Mouse (Mus musculus) frontal cortex, postnatal 10 days (tissue): Measurements from ENCODE around the gene Tenm3.

ENCODE experiments used
- DNase-seq, 2 experiments: peaks; one replicate each; pipeline ENCODE4 v3.0.0; 2022; ENCODE audit warnings: low spot score in 2 of 2, mixed read lengths in 1 of 2

Tenm3 gene

GRCm38 (mm10) chr8:48809104-48809503, 34.6 kb downstream of the Tenm3 start:
- no peak for DNase-seq

DNA sequence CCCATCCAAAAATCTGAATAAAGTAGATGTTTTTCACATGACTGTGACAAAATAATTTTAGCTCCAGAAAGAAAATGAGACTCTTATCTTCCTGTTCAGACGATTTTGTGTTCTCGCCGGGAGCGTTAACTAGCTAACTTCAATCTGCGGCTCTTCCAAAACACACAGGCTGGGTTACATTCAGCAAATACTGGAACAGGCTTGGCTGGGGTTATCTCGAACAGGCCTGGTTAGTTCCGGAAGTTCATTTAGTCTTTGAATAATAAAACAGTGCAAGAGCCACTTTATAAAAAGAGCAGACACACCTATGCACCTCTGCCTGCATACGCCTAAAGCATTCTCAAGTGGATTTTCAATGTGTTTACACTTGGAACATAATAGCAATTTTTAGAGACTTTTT, 40.7 kb downstream of the Tenm3 start:
- no peak for DNase-seq

GRCm38 (mm10) chr8:48802231-48802630, 41.5 kb downstream of the Tenm3 start:
- DNase-seq, result no peak

GRCm38 (mm10) chr8:48797955-48798359, 45.8 kb downstream of the Tenm3 start:
- no peak for DNase-seq

GRCm38 (mm10) chr8:48794285-48794684, 49.5 kb downstream of the Tenm3 start:
- no peak for DNase-seq

DNA sequence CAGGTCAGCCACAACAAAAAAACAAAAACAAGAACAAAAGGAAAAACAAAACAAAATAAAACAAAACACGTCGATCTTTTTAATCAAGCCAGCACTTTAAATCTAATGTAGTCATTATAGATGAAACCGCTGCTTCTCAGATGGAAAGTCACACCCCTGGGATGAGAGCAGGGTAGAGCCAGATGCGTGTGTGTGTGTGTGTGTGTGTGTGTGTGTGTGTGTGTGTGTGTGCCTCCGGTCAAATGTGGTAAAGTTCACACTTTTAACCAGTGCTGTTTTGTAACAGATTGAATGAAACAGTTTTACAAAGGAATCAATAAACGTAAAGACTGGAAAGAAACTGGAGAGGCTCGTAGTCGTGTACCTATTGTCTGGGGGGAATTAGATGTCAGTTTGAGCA, 50.0 kb downstream of the Tenm3 start:
- no peak for DNase-seq

- DNase-seq, result no peak
These were observed 51.0 kb downstream of the Tenm3 start for GRCm38 (mm10) chr8:48792587-48793326.

- DNase-seq, result no peak
These were observed 60.4 kb downstream of the Tenm3 start for GRCm38 (mm10) chr8:48783308-48783707.

GRCm38 (mm10) chr8:48780628-48781027, 63.1 kb downstream of the Tenm3 start:
- no peak for DNase-seq

- DNase-seq, result no peak
These were observed 64.6 kb downstream of the Tenm3 start for GRCm38 (mm10) chr8:48779194-48779593.

- DNase-seq, result no peak
These were observed 67.7 kb downstream of the Tenm3 start for GRCm38 (mm10) chr8:48776081-48776480.

DNA sequence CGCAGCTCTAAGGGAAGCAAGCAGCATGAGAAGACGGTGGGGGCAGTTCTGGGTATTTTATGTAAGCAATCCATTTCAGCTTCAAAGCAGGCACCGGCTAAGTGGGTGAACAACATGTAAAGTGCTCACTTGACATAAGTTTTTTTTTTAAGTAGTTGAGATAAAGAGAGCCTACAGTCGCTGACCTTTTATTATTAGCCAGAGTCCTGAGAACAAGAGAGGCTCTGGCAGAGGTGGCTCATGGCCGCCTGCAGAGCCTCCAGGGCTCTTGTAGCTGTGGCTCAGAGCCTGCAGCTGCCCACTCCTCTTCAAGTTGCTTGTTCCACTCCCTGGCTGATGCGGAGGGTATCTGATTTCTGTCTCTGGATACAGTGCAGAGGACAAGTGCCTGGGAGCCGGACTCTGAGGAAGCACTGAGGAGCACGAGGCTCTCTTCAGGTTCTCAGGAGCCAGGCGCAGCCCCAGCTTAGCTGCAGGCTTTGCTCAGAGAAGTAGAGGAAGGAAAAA, 68.2 kb downstream of the Tenm3 start:
- DNase-seq, result no peak

DNA sequence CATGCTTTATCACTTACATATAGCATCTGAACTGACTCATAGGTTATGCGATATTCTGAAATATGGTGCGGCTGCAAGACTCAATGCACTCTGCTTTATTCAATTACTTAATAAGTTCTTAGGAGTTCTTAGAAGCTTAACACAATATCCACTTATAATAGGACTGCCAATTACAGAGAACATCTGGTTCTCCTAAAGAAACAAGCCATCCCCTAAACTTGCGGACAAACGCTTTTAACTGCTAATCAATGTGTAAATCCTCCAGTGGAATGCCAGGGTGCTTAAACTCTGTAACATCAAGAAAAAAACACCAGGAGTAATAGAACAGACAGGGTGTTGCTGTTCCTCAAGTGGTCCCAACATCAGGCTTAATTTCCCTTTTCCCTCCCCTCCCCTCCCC, 68.9 kb downstream of the Tenm3 start:
- DNase-seq, result no peak

DNA sequence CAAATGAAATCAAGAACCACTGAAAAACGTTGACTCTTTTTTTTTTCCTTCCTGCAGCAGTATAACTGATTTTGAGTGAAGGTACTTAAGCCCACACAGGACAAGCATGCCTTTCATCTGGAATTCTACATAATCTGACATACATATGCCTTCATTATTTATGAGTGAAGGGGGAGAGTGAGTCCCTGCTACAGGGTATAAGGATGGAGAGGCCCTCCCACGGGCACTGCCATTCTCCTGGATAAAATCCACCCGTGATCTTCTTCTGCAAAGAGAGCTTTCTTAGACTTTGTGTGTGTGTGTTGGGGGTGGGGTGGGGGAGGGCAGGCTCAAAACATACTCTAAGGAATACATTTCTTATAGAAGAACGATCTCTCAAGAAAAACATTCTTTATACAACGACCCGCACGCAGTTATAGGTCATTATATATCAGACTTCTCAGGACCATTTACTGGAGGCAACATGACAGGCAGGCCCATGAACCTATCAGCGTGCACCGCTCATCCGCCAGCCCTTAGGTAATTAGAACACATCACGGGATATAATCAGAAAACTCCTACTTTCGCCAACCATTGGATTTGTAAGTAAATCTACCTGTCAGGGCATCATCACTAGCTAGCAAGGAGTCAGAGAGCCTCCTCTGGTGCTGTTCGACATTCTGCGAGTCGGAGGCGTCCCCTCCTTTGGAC, 77.1 kb downstream of the Tenm3 start:
- DNase-seq, result no peak

GRCm38 (mm10) chr8:48765212-48765611, 78.5 kb downstream of the Tenm3 start:
- DNase-seq, result no peak

- DNase-seq, result no peak
These were observed 79.7 kb downstream of the Tenm3 start for GRCm38 (mm10) chr8:48764011-48764410.

- no peak for DNase-seq
These were observed 86.9 kb downstream of the Tenm3 start for GRCm38 (mm10) chr8:48756874-48757273.

DNA sequence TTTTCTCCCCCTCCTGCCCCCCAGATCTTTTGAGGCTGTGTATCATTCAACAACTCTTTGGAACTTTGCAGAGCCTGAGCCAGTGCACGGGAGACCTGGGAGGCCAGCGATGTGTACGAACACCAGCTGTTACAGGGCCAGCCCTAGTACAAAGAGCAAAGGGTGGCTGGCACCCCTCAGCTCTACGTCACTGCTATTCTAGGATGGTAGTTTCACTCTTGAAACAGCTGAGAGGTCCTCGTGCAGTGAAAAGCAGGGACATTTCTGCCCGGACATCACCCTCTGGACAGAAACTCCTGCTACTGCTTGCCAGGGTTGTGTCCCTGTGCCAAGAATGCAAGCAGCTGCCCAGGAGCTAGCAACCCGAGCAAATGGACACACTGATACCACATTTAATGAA, 88.3 kb downstream of the Tenm3 start:
- no peak for DNase-seq

GRCm38 (mm10) chr8:48754959-48755358, 88.8 kb downstream of the Tenm3 start:
- no peak for DNase-seq

GRCm38 (mm10) chr8:48751965-48752364, 91.8 kb downstream of the Tenm3 start:
- no peak for DNase-seq

- DNase-seq, result no peak
These were observed 95.2 kb downstream of the Tenm3 start for GRCm38 (mm10) chr8:48748503-48749059.

DNA sequence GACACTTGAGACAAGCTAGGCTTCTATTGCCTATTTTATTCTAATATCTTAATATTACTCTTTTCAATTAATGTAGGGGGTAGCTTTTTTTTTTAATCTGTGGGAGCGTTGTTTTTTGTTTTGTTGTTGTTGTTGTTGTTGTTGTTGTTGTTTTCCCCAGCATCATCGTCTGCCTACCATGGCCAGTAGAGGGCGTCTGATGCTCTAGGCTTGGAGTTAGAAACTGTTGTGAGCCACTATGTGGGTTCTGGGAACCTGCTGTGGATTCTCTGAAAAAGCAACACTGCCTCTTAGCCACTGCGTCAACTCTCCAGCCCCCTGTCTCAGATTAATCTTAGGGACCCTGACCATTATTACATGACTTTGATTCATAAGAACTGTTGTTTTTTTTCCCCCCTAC, 99.8 kb downstream of the Tenm3 start:
- DNase-seq, result no peak

DNA sequence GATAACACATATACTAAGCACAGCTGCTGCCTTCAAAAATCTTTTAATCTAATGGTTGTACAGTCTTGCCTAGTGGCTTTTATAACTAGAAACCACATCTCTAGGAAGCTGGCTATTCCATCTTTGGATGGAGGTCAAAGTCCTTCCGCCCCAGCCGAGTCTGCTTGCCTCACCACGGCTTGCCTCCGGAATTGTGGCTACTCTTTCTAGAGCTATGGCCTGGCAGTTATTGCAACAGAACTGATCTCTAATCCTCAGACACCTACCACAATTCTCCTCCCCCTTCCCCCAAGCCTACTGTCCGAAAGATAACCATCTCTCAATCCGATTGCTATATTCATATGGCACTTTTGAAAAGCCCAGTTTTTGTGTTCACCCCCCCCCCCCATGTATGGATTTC, 101.0 kb downstream of the Tenm3 start:
- no peak for DNase-seq
